Mouse (Mus musculus) lung, adult 2 months (tissue): ENCODE measurements at regions not wholly inside any gene's neighbourhood (a gene's known extent, or its start where the extent isn't known, plus 50 kb on each side); places are given as distances from the start of the nearest gene placed in this dataset.

Experiments
- DNase-seq: peaks from one replicate; pipeline ENCODE4 v3.0.0; 2022
- H3K4me1 ChIP-seq: fragments of 200-500 bp; 2 replicates; pipeline ENCODE4 v1.6.1; 2011; ENCODE audit warnings: low read length; ENCODE audit not compliant: control insufficient read depth, insufficient read depth
- H3K4me3 ChIP-seq: fragments of 200-500 bp; replicated peaks from 2 replicates; pipeline ENCODE3; 2011; ENCODE audit warnings: low read depth, mild to moderate bottlenecking, control low read depth, low read length; ENCODE audit errors: extremely low read depth
- CTCF ChIP-seq: fragments of 200-500 bp; IDR thresholded peaks from 2 replicates; pipeline ENCODE4 v1.5.1; 2011; ENCODE audit warnings: mild to moderate bottlenecking, low read length, control low read depth; ENCODE audit not compliant: insufficient read depth
- POLR2A ChIP-seq: fragments of 200-500 bp; IDR thresholded peaks from 2 replicates; pipeline ENCODE4 v1.6.1; 2011; ENCODE audit warnings: low read depth, mild to moderate bottlenecking, control low read depth, low read length, borderline replicate concordance; ENCODE audit errors: extremely low read depth
- WGBS: fragments of 180-500 bp; shearing (Covaris S2); methylation state at CpG from one replicate; pipeline ENCODE4 v1.1.7; 2018; 5-methylcytosine and 5-hydroxymethylcytosine counted together

DNA sequence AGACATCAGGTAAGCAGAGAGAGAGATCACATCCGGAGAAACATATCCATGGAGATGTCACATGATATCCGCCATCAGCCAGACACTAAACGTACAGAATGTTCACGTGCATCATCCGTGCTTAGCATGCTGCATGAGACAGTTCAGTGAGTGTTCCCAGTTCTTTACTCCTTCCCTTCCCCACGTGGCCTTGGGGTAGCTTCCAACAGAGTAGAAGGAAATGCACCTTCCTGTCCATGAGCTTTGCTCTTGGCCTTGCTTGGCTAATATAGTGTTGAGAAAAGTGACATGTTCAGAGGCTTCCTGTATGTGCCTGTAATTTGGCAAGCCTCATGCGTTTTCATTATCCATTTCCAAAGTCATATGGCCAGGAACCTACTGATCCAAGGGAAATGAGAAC, 368.5 kb downstream of the Gm45692 start:
- WGBS: 74% methylated on average over 7 of the region's 7 CpGs
- Histone ChIP-seq H3K4me3 (no peak overlapping the region), H3K4me1 (no peaks in the 10 kb centered on the region)
- DNase-seq: no peak
- TF ChIP-seq POLR2A (no peak), CTCF (no peak)

GRCm38 (mm10) chr8:26488590-26488989, 369.3 kb downstream of the Gm45692 start:
- H3K4me1 ChIP-seq: no peaks in the 10 kb centered on the region
- TF ChIP-seq POLR2A: no peak
- TF ChIP-seq CTCF: no peak
- no peak for DNase-seq
- whole genome bisulfite sequencing: 55% methylated on average over 8 of the region's 8 CpGs
- no peak overlapping the region for H3K4me3 ChIP-seq

GRCm38 (mm10) chr8:26501196-26501813, 382.0 kb downstream of the Gm45692 start:
- Histone ChIP-seq H3K4me1 (no peaks in the 10 kb centered on the region), H3K4me3 (no peak overlapping the region)
- TF ChIP-seq POLR2A: no peak
- 55% methylated on average over 9 of the region's 9 CpGs for WGBS
- DNase-seq: no peak

GRCm38 (mm10) chr8:26501814-26502572, 382.7 kb downstream of the Gm45692 start:
- no peak for DNase-seq
- 51% methylated on average over 11 of the region's 11 CpGs for WGBS
- H3K4me3 ChIP-seq: no peak overlapping the region
- no peaks in the 10 kb centered on the region for H3K4me1 ChIP-seq
- no peak for TF ChIP-seq CTCF
- TF ChIP-seq POLR2A: no peak

- H3K4me3 ChIP-seq: no peak overlapping the region
- H3K4me1 ChIP-seq: no peaks in the 10 kb centered on the region
- no peak for DNase-seq
- WGBS: 54% methylated on average over 4 of the region's 4 CpGs
- TF ChIP-seq CTCF (no peak), POLR2A (no peak)
Measured at GRCm38 (mm10) chr8:26502772-26503171, 383.4 kb downstream of the Gm45692 start.

DNA sequence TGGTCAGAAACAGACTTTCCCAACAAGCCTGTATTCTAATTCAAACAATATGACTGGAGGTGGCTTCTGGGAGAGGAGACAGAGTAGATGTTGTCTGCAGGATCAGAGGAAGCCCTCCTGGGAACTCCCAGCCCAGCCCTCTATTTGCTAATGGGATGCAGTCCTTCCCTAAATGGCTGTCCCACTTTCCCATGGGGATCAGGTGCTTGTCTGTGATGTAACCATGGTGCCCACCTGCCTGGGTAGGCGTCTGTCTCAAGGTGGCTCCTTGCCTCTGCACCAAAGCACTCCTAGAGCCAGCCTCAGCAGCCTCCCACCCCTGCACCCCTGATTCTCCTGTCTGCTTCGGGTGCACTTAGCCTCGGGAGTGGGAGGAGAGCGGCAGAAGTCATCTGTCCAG, 384.6 kb downstream of the Gm45692 start:
- no peak for TF ChIP-seq CTCF
- no peak for TF ChIP-seq POLR2A
- no peak for DNase-seq
- WGBS: 42% methylated on average over 4 of the region's 4 CpGs
- Histone ChIP-seq H3K4me3 (no peak overlapping the region), H3K4me1 (no peaks in the 10 kb centered on the region)

DNA sequence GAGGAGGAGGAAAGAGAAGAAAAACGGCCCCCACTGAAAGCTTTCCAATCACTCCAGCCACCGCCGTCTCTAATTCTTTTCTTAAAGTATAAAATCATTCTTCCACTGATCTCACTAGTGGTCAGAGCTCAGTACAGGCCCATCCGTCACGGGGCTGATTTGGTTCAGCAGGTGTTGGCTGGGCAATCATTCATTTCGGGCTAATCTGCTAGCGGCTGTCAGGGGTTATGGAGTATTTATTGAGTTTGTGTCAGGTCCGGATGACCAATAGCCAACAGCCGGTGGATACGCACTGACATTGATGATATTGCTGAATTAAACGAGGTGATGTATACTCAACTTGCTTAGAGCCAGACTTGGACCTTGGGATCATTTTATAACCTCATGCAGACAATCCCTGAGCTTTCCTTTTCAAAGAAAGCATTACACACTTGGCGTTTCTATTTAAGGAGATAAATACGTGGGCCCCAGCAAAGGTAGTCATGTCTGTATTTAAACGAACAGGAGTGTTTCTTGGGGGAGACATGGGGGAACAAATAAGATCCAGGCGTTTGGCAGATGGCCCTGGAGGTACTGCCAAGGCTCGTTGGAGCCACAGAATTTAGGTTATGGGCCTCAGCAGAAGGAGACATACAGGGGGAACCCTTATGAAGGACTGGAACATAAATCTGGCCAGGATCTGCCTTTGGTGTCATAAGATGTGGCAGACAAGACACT, 385.1 kb downstream of the Gm45692 start:
- TF ChIP-seq POLR2A: no peak
- no peak for TF ChIP-seq CTCF
- H3K4me1 ChIP-seq: no peaks in the 10 kb centered on the region
- WGBS: 37% methylated on average over 16 of the region's 16 CpGs
- no peak overlapping the region for H3K4me3 ChIP-seq
- no peak for DNase-seq

DNA sequence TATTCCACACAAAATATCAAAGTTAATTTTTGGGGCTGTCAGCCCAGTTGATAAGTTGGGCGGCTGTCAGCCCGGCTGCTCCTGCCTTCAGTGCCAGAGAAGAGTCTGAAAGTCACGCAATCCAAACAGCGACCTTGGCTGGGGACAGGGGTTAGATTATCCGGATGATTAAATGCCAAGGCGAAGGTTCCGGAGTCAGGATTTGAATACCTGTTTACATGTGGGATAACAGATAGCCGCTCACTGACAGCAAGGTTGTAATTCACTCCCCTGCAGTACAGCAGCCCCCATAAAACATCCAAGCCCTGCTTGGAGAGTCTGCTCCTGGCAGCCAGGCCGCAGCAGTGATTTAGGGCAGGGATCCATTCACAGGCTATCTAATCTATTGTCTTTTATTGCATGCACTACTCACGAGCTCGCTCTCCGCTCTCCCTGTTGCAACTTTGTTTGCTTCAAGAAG, 388.3 kb downstream of the Gm45692 start:
- no peak for DNase-seq
- Histone ChIP-seq H3K4me3 (no peak overlapping the region), H3K4me1 (no peaks in the 10 kb centered on the region)
- 32% methylated on average over 12 of the region's 12 CpGs for WGBS
- TF ChIP-seq POLR2A: no peak
- no peak for TF ChIP-seq CTCF

GRCm38 (mm10) chr8:26509254-26509653, 389.9 kb downstream of the Gm45692 start:
- no peak for TF ChIP-seq CTCF
- TF ChIP-seq POLR2A: no peak
- WGBS: 53% methylated on average over 3 of the region's 3 CpGs
- Histone ChIP-seq H3K4me3 (no peak overlapping the region), H3K4me1 (no peaks in the 10 kb centered on the region)
- DNase-seq: no peak

DNA sequence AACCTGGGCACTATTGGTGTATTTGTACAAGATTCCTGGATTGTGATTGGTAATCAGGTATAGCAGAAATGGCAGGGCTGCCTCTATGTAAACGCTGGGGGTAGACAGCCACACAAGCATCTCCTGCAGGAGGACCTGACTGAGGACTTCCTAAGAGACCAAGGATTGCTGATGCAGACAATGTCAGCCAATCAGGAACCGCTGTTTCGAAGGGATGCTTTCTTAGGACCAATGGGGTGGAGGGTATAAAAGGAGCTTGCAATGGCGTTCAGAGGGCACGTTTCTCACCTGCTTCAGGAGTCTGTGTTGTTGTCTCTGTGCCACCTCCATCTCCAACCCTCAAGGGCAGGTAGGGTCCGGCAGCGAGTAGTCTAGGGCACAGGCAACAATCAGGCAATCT, 393.7 kb downstream of the Gm45692 start:
- no peak overlapping the region for H3K4me3 ChIP-seq
- TF ChIP-seq POLR2A: no peak
- no peak for TF ChIP-seq CTCF

More for the DNA sequence above, 393.7 kb downstream of the Gm45692 start:
- WGBS: 77% methylated on average over 7 of the region's 7 CpGs
- no peak for DNase-seq
- no peaks in the 10 kb centered on the region for H3K4me1 ChIP-seq
